In genomic region chr10:41520410-41520673, GRCm38 (mm10) we compare ENCODE assay signal across 8 mouse cellular contexts. TPM values are rescaled to one million over a fixed set of nuclear protein-coding genes. Genes with fewer than 3 reads are reported as not detected.
A peak's percentile ranks its signal among the peaks of the same experiment; 100 is the strongest.
DNase-seq lines count a peak whose midpoint lies in the region; ATAC-seq and TF ChIP-seq lines count a peak whose summit lies in the region.

No protein-coding gene starts in this region.

- peaks cover 53% of the 10 kb centered on the region for H3K79me3 ChIP-seq in C2C12 (ENCODE audit: low read depth)

- peak overlapping the region; percentile 92 for H3K4me3 ChIP-seq in heart, embryonic 10.5 days
- H3K4me3 ChIP-seq in C2C12 (ENCODE audit: insufficient read depth, poor library complexity, severe bottlenecking), result peak overlapping the region; percentile 80
- H3K4me3 ChIP-seq in forebrain, embryonic 13.5 days, result peak overlapping the region; percentile 73
- peak overlapping the region; percentile 74 to 95 for H3K4me3 ChIP-seq in liver, embryonic 14.5 days (ENCODE audit: insufficient read depth in 1 of 2, low read depth in 2 of 2, low read length in 2 of 2)

- intact Hi-C loops in heart, postnatal 10 days (cut with DNase I), result loop anchor here (5.0 kb wide), 1 partner anchor 77 kb away; no protein-coding TSS in a partner anchor

- no peak for ATAC-seq in forebrain, embryonic 13.5 days
- ATAC-seq in liver, embryonic 14.5 days (ENCODE audit: insufficient read depth), result no peak

- peak overlapping the region; percentile 87 for H3K9ac ChIP-seq in forebrain, embryonic 13.5 days
- peak overlapping the region; percentile 94 for H3K9ac ChIP-seq in liver, embryonic 14.5 days (replicated peaks)

- 5% methylated on average over 5 of the region's 5 CpGs for WGBS in heart, embryonic 10.5 days
- WGBS in forebrain, embryonic 13.5 days, result 5% methylated on average over 5 of the region's 5 CpGs
- WGBS in liver, embryonic 14.5 days (ENCODE audit: insufficient replicate concordance), result 2% methylated on average over 5 of the region's 5 CpGs

- DNase-seq in heart, embryonic 10.5 days (ENCODE audit: low spot score), result no peak
- no peak for DNase-seq in heart, postnatal 10 days
- DNase-seq in liver, embryonic 14.5 days (ENCODE audit: low read depth in 3 of 3, low spot score in 3 of 3), result no peak
- DNase-seq in ovary, postnatal 10 days (ENCODE audit: low spot score), result no peak
- no peak for DNase-seq in gastrocnemius, postnatal 10 days
- no peak for DNase-seq in thymus, postnatal 0 days (ENCODE audit: low spot score)

- no peaks in the 10 kb centered on the region for H3K27me3 ChIP-seq in heart, embryonic 10.5 days (ENCODE audit: insufficient read depth, poor library complexity, severe bottlenecking)
- no peaks in the 10 kb centered on the region for H3K27me3 ChIP-seq in C2C12 (ENCODE audit: control insufficient read depth, insufficient read depth, insufficient read length)
- H3K27me3 ChIP-seq in forebrain, embryonic 13.5 days, result no peaks in the 10 kb centered on the region
- H3K27me3 ChIP-seq in liver, embryonic 14.5 days (ENCODE audit: control insufficient read depth, insufficient read depth, low read length), result no peaks in the 10 kb centered on the region

- peaks cover 60% of the 10 kb centered on the region for H3K79me2 ChIP-seq in C2C12 (ENCODE audit: control insufficient read depth, insufficient read depth)

- no peaks in the 10 kb centered on the region for H3K9me3 ChIP-seq in heart, embryonic 10.5 days
- H3K9me3 ChIP-seq in forebrain, embryonic 13.5 days (replicated peaks), result no peaks in the 10 kb centered on the region
- no peaks in the 10 kb centered on the region for H3K9me3 ChIP-seq in liver, embryonic 14.5 days (ENCODE audit: control insufficient read depth, low read length)

- H3K4me2 ChIP-seq in forebrain, embryonic 13.5 days, result peak overlapping the region; percentile 82
- H3K4me2 ChIP-seq in liver, embryonic 14.5 days (ENCODE audit: low read depth), result peak overlapping the region; percentile 87

- peak overlapping the region; percentile 100 for H3K27ac ChIP-seq in heart, embryonic 10.5 days
- no peak overlapping the region for H3K27ac ChIP-seq in forebrain, embryonic 13.5 days
- H3K27ac ChIP-seq in liver, embryonic 14.5 days, result peak overlapping the region; percentile 89

- peaks cover 8% of the 10 kb centered on the region for H3K4me1 ChIP-seq in heart, embryonic 10.5 days
- peaks cover 33% of the 10 kb centered on the region for H3K4me1 ChIP-seq in forebrain, embryonic 13.5 days
- H3K4me1 ChIP-seq in liver, embryonic 14.5 days (replicated peaks; ENCODE audit: control insufficient read depth in 2 of 2, insufficient read depth in 2 of 2, low read length in 1 of 2), result peaks cover 13 to 16% of the 10 kb centered on the region in 2 experiments

- TF ChIP-seq EP300 in liver, embryonic 14.5 days (IDR thresholded peaks at IDR 0.05; ENCODE audit: low read depth), result no peak

- TF ChIP-seq CTCF in C2C12 (IDR thresholded peaks at IDR 0.05; ENCODE audit: control insufficient read depth, insufficient read depth, insufficient read length), result no peak
- no peak for TF ChIP-seq CTCF in liver, embryonic 14.5 days (IDR thresholded peaks at IDR 0.05; ENCODE audit: low read depth)

- H3ac ChIP-seq in C2C12 (ENCODE audit: control insufficient read depth, insufficient read length, low read depth), result peak overlapping the region; percentile 83

- H3K36me3 ChIP-seq in heart, embryonic 10.5 days, result peaks cover 18% of the 10 kb centered on the region
- peaks cover 27% of the 10 kb centered on the region for H3K36me3 ChIP-seq in C2C12 (ENCODE audit: control insufficient read depth, insufficient read depth)
- H3K36me3 ChIP-seq in forebrain, embryonic 13.5 days (ENCODE audit: poor library complexity, severe bottlenecking), result peaks cover 20% of the 10 kb centered on the region
- peaks cover 10% of the 10 kb centered on the region for H3K36me3 ChIP-seq in liver, embryonic 14.5 days (replicated peaks; ENCODE audit: control insufficient read depth, insufficient read depth, low read depth)

TF ChIP-seq in C2C12, 6 proteins besides CTCF, POLR2A, EP300 and RAD21:
- TF ChIP-seq MYOG (IDR thresholded peaks at IDR 0.05; ENCODE audit: control insufficient read depth, extremely low read depth, insufficient read length) (no peak), MAX (IDR thresholded peaks at IDR 0.05) (no peak), USF1 (IDR thresholded peaks at IDR 0.05; ENCODE audit: low read depth) (no peak), FOSL1 (IDR thresholded peaks at IDR 0.05; ENCODE audit: insufficient read depth, low read length, poor library complexity, severe bottlenecking) (no peak)

RNA-seq across cellular contexts. Expression of gene Cd164, which starts 1.1 kb away (rescaled TPM):
- polyA plus RNA-seq in heart, embryonic 10.5 days (2016; fragmentation: Nextera tagmentation; extraction: Ambion mirVana), result 156 and 169 TPM in 2 replicates
- total RNA-seq in heart, postnatal 10 days (2021), result 100 to 1,000 TPM; 182 to 197 TPM
- polyA plus RNA-seq in C2C12 (2012; fragmentation: generic; extraction: Trizol), result 53.2 TPM
- 78.2 and 81.7 TPM in 2 replicates for polyA plus RNA-seq in forebrain, embryonic 13.5 days (2015; fragmentation: Nextera tagmentation; extraction: Ambion mirVana)
- 22.8 and 30.2 TPM in 2 replicates for polyA plus RNA-seq in liver, embryonic 14.5 days (2012; rRNA removed)
- 59.7 and 62.2 TPM in 2 replicates for polyA plus RNA-seq in liver, embryonic 14.5 days (2014; fragmentation: Nextera tagmentation; extraction: Ambion mirVana)
- total RNA-seq in gastrocnemius, postnatal 10 days (2021), result 100 to 1,000 TPM; 173 to 184 TPM
- polyA plus RNA-seq in thymus, postnatal 0 days (2015; fragmentation: Nextera tagmentation; extraction: Ambion mirVana), result 259 TPM in 2 replicates

RNA-seq across cellular contexts. Expression of gene Ppil6, which starts 30.1 kb away (rescaled TPM):
- polyA plus RNA-seq in heart, embryonic 10.5 days (2016; fragmentation: Nextera tagmentation; extraction: Ambion mirVana), result 0.95 and 1.3 TPM in 2 replicates
- total RNA-seq in heart, postnatal 10 days (2021), result 1 to 10 TPM; 2.8 to 3.4 TPM
- 0.08 TPM for polyA plus RNA-seq in C2C12 (2012; fragmentation: generic; extraction: Trizol)
- polyA plus RNA-seq in forebrain, embryonic 13.5 days (2015; fragmentation: Nextera tagmentation; extraction: Ambion mirVana), result 1.8 and 1.9 TPM in 2 replicates
- not detected in 2 replicates for polyA plus RNA-seq in liver, embryonic 14.5 days (2012; rRNA removed)
- polyA plus RNA-seq in liver, embryonic 14.5 days (2014; fragmentation: Nextera tagmentation; extraction: Ambion mirVana), result not detected in 2 replicates
- total RNA-seq in gastrocnemius, postnatal 10 days (2021), result not detected
- polyA plus RNA-seq in thymus, postnatal 0 days (2015; fragmentation: Nextera tagmentation; extraction: Ambion mirVana), result 1.2 and 1.4 TPM in 2 replicates

RNA-seq across cellular contexts. Expression of gene Smpd2, which starts 30.2 kb away (rescaled TPM):
- polyA plus RNA-seq in heart, embryonic 10.5 days (2016; fragmentation: Nextera tagmentation; extraction: Ambion mirVana), result 51.8 and 52.7 TPM in 2 replicates
- 10 to 100 TPM; 48.2 to 57.7 TPM for total RNA-seq in heart, postnatal 10 days (2021)
- 20.7 TPM for polyA plus RNA-seq in C2C12 (2012; fragmentation: generic; extraction: Trizol)
- 40.6 and 49.8 TPM in 2 replicates for polyA plus RNA-seq in forebrain, embryonic 13.5 days (2015; fragmentation: Nextera tagmentation; extraction: Ambion mirVana)
- 6.7 and 7.1 TPM in 2 replicates for polyA plus RNA-seq in liver, embryonic 14.5 days (2012; rRNA removed)
- 8.6 and 11.1 TPM in 2 replicates for polyA plus RNA-seq in liver, embryonic 14.5 days (2014; fragmentation: Nextera tagmentation; extraction: Ambion mirVana)
- 10 to 100 TPM; 12.8 to 14.3 TPM for total RNA-seq in gastrocnemius, postnatal 10 days (2021)
- 53.7 and 57.5 TPM in 2 replicates for polyA plus RNA-seq in thymus, postnatal 0 days (2015; fragmentation: Nextera tagmentation; extraction: Ambion mirVana)

RNA-seq across cellular contexts. Expression of gene Mical1, which starts 44.2 kb away (rescaled TPM):
- polyA plus RNA-seq in heart, embryonic 10.5 days (2016; fragmentation: Nextera tagmentation; extraction: Ambion mirVana), result 46.5 and 48.8 TPM in 2 replicates
- 10 to 100 TPM; 34.3 to 39.2 TPM for total RNA-seq in heart, postnatal 10 days (2021)
- polyA plus RNA-seq in C2C12 (2012; fragmentation: generic; extraction: Trizol), result 27.7 TPM
- polyA plus RNA-seq in forebrain, embryonic 13.5 days (2015; fragmentation: Nextera tagmentation; extraction: Ambion mirVana), result 35.9 and 41.9 TPM in 2 replicates
- polyA plus RNA-seq in liver, embryonic 14.5 days (2012; rRNA removed), result 2.0 and 2.6 TPM in 2 replicates
- polyA plus RNA-seq in liver, embryonic 14.5 days (2014; fragmentation: Nextera tagmentation; extraction: Ambion mirVana), result 2.8 TPM in 2 replicates
- total RNA-seq in gastrocnemius, postnatal 10 days (2021), result 10 to 100 TPM; 17.3 to 26.9 TPM
- polyA plus RNA-seq in thymus, postnatal 0 days (2015; fragmentation: Nextera tagmentation; extraction: Ambion mirVana), result 72.9 and 82.9 TPM in 2 replicates
